Mouse (Mus musculus) embryo, embryonic 10 days (tissue): ENCODE results near the gene Prkce.

ENCODE experiments used
- DNase-seq: peaks from one replicate; pipeline ENCODE4 v3.0.0-alpha.2; 2015; ENCODE audit warnings: low spot score

Prkce gene

GRCm38 (mm10) chr17:86408614-86409006 lies 241.0 kb downstream of the Prkce start:
- DNase-seq: no peak

- DNase-seq: no peak
Measured at GRCm38 (mm10) chr17:86409485-86409884, 241.9 kb downstream of the Prkce start.

GRCm38 (mm10) chr17:86410496-86410895 lies 242.9 kb downstream of the Prkce start:
- DNase-seq: no peak

GRCm38 (mm10) chr17:86412141-86412540 lies 244.6 kb downstream of the Prkce start:
- DNase-seq: no peak

- DNase-seq: peak; percentile 70
Measured at GRCm38 (mm10) chr17:86414608-86415007, 247.0 kb downstream of the Prkce start.

GRCm38 (mm10) chr17:86415989-86416388 lies 248.4 kb downstream of the Prkce start:
- no peak for DNase-seq

GRCm38 (mm10) chr17:86418334-86418733 lies 250.7 kb downstream of the Prkce start:
- DNase-seq: no peak

GRCm38 (mm10) chr17:86419199-86419598 lies 251.6 kb downstream of the Prkce start:
- DNase-seq: no peak

- DNase-seq: no peak
Measured at GRCm38 (mm10) chr17:86420646-86421338, 253.2 kb downstream of the Prkce start.

- DNase-seq: no peak
Measured at GRCm38 (mm10) chr17:86422023-86422422, 254.4 kb downstream of the Prkce start.

- no peak for DNase-seq
Measured at GRCm38 (mm10) chr17:86429877-86430276, 262.3 kb downstream of the Prkce start.

- DNase-seq: no peak
Measured at GRCm38 (mm10) chr17:86433117-86433516, 265.5 kb downstream of the Prkce start.

GRCm38 (mm10) chr17:86433813-86434212 lies 266.2 kb downstream of the Prkce start:
- DNase-seq: no peak

GRCm38 (mm10) chr17:86434781-86435180 lies 267.2 kb downstream of the Prkce start:
- no peak for DNase-seq

GRCm38 (mm10) chr17:86435570-86435969 lies 268.0 kb downstream of the Prkce start:
- DNase-seq: no peak

- no peak for DNase-seq
Measured at GRCm38 (mm10) chr17:86435984-86436383, 268.4 kb downstream of the Prkce start.

- DNase-seq: no peak
Measured at GRCm38 (mm10) chr17:86436583-86437370, 269.2 kb downstream of the Prkce start.

- DNase-seq: no peak
Measured at GRCm38 (mm10) chr17:86437516-86438277, 270.1 kb downstream of the Prkce start.

GRCm38 (mm10) chr17:86438278-86438661 lies 270.7 kb downstream of the Prkce start:
- DNase-seq: no peak

GRCm38 (mm10) chr17:86438763-86439162 lies 271.2 kb downstream of the Prkce start:
- no peak for DNase-seq

GRCm38 (mm10) chr17:86441098-86441497 lies 273.5 kb downstream of the Prkce start:
- DNase-seq: no peak

GRCm38 (mm10) chr17:86443886-86444285 lies 276.3 kb downstream of the Prkce start:
- no peak for DNase-seq
